Mouse (Mus musculus): ENCODE measurements around the gene Nuak2.
A peak's percentile ranks its signal among the peaks of the same experiment; 100 is the strongest.

- peak; percentile 67; the same call in 1 of the 2 replicates for TF ChIP-seq CTCF (IDR thresholded peaks at IDR 0.05; ENCODE audit: insufficient read depth, low read depth, low read length)
- TF ChIP-seq POLR2A (IDR thresholded peaks at IDR 0.05; ENCODE audit: insufficient read depth, low read depth, low read length) = no peak
Measured at GRCm38 (mm10) chr1:132367692-132368506, 52.0 kb downstream of the Nuak2 start.

Data from olfactory bulb, adult 2 months (tissue).